In genomic region chr15:76987542-76988094, GRCm38 (mm10) we compare ENCODE assay signal across 9 mouse cellular contexts. TPM values are rescaled to one million over a fixed set of nuclear protein-coding genes. Genes with fewer than 3 reads are reported as not detected.
DNase-seq lines count a peak whose midpoint lies in the region; ATAC-seq lines count a peak whose summit lies in the region.
"Had no signal": no experiment of that assay in that cellular context is flagged by ENCODE, and none has a peak within 500 bp of the region (broad histone marks: within the 10 kb centered on the region; RNA-seq: fewer than 3 reads in every experiment).

No protein-coding gene starts in this region.

- peak overlapping the region; percentile 47; the same call in 1 of the 2 replicates for H3K9ac ChIP-seq in kidney, embryonic 14.5 days (ENCODE audit: low read depth, low read length)
- H3K9ac ChIP-seq in midbrain, embryonic 16.5 days (ENCODE audit: low read depth, low read length): peak overlapping the region; percentile 59

- no peaks in the 10 kb centered on the region for H3K9me3 ChIP-seq in kidney, embryonic 14.5 days (ENCODE audit: control insufficient read depth, low read length)
- H3K9me3 ChIP-seq in hindbrain, embryonic 10.5 days: no peaks in the 10 kb centered on the region
- H3K9me3 ChIP-seq in midbrain, embryonic 16.5 days (replicated peaks; ENCODE audit: control insufficient read depth, low read length, poor library complexity, severe bottlenecking): no peaks in the 10 kb centered on the region

- H3K27ac ChIP-seq in kidney, embryonic 14.5 days (ENCODE audit: low read depth, low read length): no peak overlapping the region
- H3K27ac ChIP-seq in brown adipose tissue, adult 24 weeks (replicated peaks; ENCODE audit: low read depth, low read length): no peak overlapping the region
- H3K27ac ChIP-seq in hindbrain, embryonic 10.5 days: peak overlapping the region; percentile 35
- H3K27ac ChIP-seq in midbrain, embryonic 16.5 days (ENCODE audit: low read length): peak overlapping the region; percentile 81

- peaks cover 3% of the 10 kb centered on the region; the same call in 1 of the 2 replicates for H3K27me3 ChIP-seq in kidney, embryonic 14.5 days (ENCODE audit: control insufficient read depth, insufficient read depth, low read length)
- H3K27me3 ChIP-seq in hindbrain, embryonic 10.5 days (ENCODE audit: insufficient read depth, poor library complexity, severe bottlenecking): peaks cover 30% of the 10 kb centered on the region
- no peaks in the 10 kb centered on the region for H3K27me3 ChIP-seq in midbrain, embryonic 16.5 days (ENCODE audit: control insufficient read depth, insufficient read depth, low read depth, low read length)

- no peaks in the 10 kb centered on the region for H3K36me3 ChIP-seq in kidney, embryonic 14.5 days (ENCODE audit: control insufficient read depth, insufficient read depth, low read length)
- no peaks in the 10 kb centered on the region for H3K36me3 ChIP-seq in hindbrain, embryonic 10.5 days
- H3K36me3 ChIP-seq in midbrain, embryonic 16.5 days (ENCODE audit: control insufficient read depth, insufficient read depth, low read length): no peaks in the 10 kb centered on the region

- DNase-seq in kidney, adult 18-20 months: no peak
- peak; percentile 49 for DNase-seq in hindbrain, embryonic 10.5 days (ENCODE audit: low spot score)
- peak; percentile 57 to 58 for DNase-seq in left cerebral cortex, postnatal 36 days (ENCODE audit: low spot score in 2 of 2)
- peak; percentile 44 for DNase-seq in yolk sac, embryonic 10.5 days (ENCODE audit: low spot score)

- WGBS in kidney, embryonic 14.5 days: 4% methylated on average over 21 of the region's 21 CpGs
- 3% methylated on average over 21 of the region's 21 CpGs for WGBS in hindbrain, embryonic 10.5 days
- 2% methylated on average over 21 of the region's 21 CpGs for WGBS in midbrain, embryonic 16.5 days

- intact Hi-C loops in left cerebral cortex, postnatal 36 days (cut with DNase I): no loop called here

- peak; percentile 83 for ATAC-seq in kidney, embryonic 14.5 days (ENCODE audit: low FRiP score, low TSS enrichment)
- ATAC-seq in midbrain, embryonic 16.5 days: peak; percentile 96
- ATAC-seq in cerebellum, adult (ENCODE audit: insufficient number of reproducible peaks, low FRiP score, low TSS enrichment): no peak

- peak overlapping the region; percentile 56 for H3K4me2 ChIP-seq in kidney, embryonic 14.5 days (replicated peaks; ENCODE audit: low read depth, low read length)
- H3K4me2 ChIP-seq in midbrain, embryonic 16.5 days (ENCODE audit: low read length): peak overlapping the region; percentile 57

- H3K4me1 ChIP-seq in kidney, embryonic 14.5 days (ENCODE audit: control insufficient read depth, insufficient read depth, low read length): no peaks in the 10 kb centered on the region
- H3K4me1 ChIP-seq in brown adipose tissue, adult 24 weeks (ENCODE audit: control insufficient read depth, insufficient read depth, insufficient read length, low read length): no peaks in the 10 kb centered on the region
- peaks cover 14% of the 10 kb centered on the region for H3K4me1 ChIP-seq in hindbrain, embryonic 10.5 days (replicated peaks)
- peaks cover 6% of the 10 kb centered on the region; the same call in 1 of the 2 replicates for H3K4me1 ChIP-seq in midbrain, embryonic 16.5 days (ENCODE audit: control insufficient read depth, insufficient read depth, low read length)

- H3K4me3 ChIP-seq in kidney, embryonic 14.5 days (ENCODE audit: low read length): peak overlapping the region; percentile 48
- peak overlapping the region; percentile 50 for H3K4me3 ChIP-seq in brown adipose tissue, adult 24 weeks (ENCODE audit: insufficient read depth, low read depth, low read length)
- peak overlapping the region; percentile 50 for H3K4me3 ChIP-seq in hindbrain, embryonic 10.5 days
- H3K4me3 ChIP-seq in midbrain, embryonic 16.5 days (ENCODE audit: low read depth, low read length): peak overlapping the region; percentile 38
- H3K4me3 ChIP-seq: myocyte had no signal

RNA-seq across cellular contexts. Expression of gene 1110038F14Rik, which starts 39.3 kb away (rescaled TPM):
- polyA plus RNA-seq in kidney, embryonic 14.5 days (2014; fragmentation: Nextera tagmentation; extraction: Ambion mirVana): 75.4 and 77.6 TPM in 2 replicates
- 17.0 and 17.4 TPM in 2 replicates for polyA plus RNA-seq in brown adipose tissue, adult 24 weeks (2012; ENCODE audit: insufficient read depth, insufficient read length, missing spikeins)
- 80.6 and 81.1 TPM in 2 replicates for polyA plus RNA-seq in hindbrain, embryonic 10.5 days (2016; fragmentation: Nextera tagmentation; extraction: Ambion mirVana)
- total RNA-seq in left cerebral cortex, postnatal 36 days (2021): 10 to 100 TPM; 25.5 to 26.8 TPM
- 42.8 and 43.2 TPM in 2 replicates for polyA plus RNA-seq in midbrain, embryonic 16.5 days (2015; fragmentation: Nextera tagmentation; extraction: Ambion mirVana)

RNA-seq across cellular contexts. Expression of gene Apol6, which starts 56.9 kb away (rescaled TPM):
- polyA plus RNA-seq in kidney, embryonic 14.5 days (2014; fragmentation: Nextera tagmentation; extraction: Ambion mirVana): not detected in 2 replicates
- 56.5 and 59.6 TPM in 2 replicates for polyA plus RNA-seq in brown adipose tissue, adult 24 weeks (2012; ENCODE audit: insufficient read depth, insufficient read length, missing spikeins)
- polyA plus RNA-seq in hindbrain, embryonic 10.5 days (2016; fragmentation: Nextera tagmentation; extraction: Ambion mirVana): 0.06 TPM in 1 of 2 replicates, not detected in the other
- under 1 TPM; 0.27 to 0.49 TPM for total RNA-seq in left cerebral cortex, postnatal 36 days (2021)
- polyA plus RNA-seq in midbrain, embryonic 16.5 days (2015; fragmentation: Nextera tagmentation; extraction: Ambion mirVana): not detected in 2 replicates

Comparison
In these comparisons a context has a peak if more than half of its experiments do, and no peak if none do; other contexts are left out.
1. H3K27ac ChIP-seq: peak in hindbrain, embryonic 10.5 days (single experiment) and midbrain, embryonic 16.5 days (single experiment); none in kidney, embryonic 14.5 days (single experiment) and brown adipose tissue, adult 24 weeks (single experiment).
2. RNA of gene Apol6, which starts 56.9 kb away (polyA plus RNA-seq): 56.5 to 59.6 TPM in brown adipose tissue, adult 24 weeks; not detected in kidney, embryonic 14.5 days, 0.06 TPM in hindbrain, embryonic 10.5 days and not detected in midbrain, embryonic 16.5 days; every median in the first group is over 10 times any median in the second.
3. Peak in every context shown above with its lines, with median percentiles within 50 percentile points of each other: H3K4me3 ChIP-seq.